Comparison of ENCODE assay signal across 27 mouse cellular contexts in genomic region chr14:68954577-68955460, GRCm38 (mm10).
DNase-seq lines count a peak whose midpoint lies in the region; ATAC-seq lines count a peak whose summit lies in the region.
"Had no signal": no experiment of that assay in that cellular context is flagged by ENCODE, and none has a peak within 500 bp of the region (broad histone marks: within the 10 kb centered on the region; RNA-seq: fewer than 3 reads in every experiment).

No protein-coding gene starts in this region.

- WGBS in heart, embryonic 12.5 days: 73% methylated on average over 9 of the region's 9 CpGs

- no peaks in the 10 kb centered on the region for H3K27me3 ChIP-seq in heart, embryonic 12.5 days (replicated peaks)
- H3K27me3 ChIP-seq: embryonic facial prominence, embryonic 12.5 days; hindbrain, embryonic 13.5 days; limb, embryonic 12.5 days; lung, embryonic 15.5 days; midbrain, embryonic 12.5 days had no signal

- H3K9me3 ChIP-seq in heart, embryonic 12.5 days (replicated peaks): no peaks in the 10 kb centered on the region
- H3K9me3 ChIP-seq: embryonic facial prominence, embryonic 12.5 days; heart, embryonic 10.5 days; hindbrain, embryonic 13.5 days; limb, embryonic 12.5 days; lung, embryonic 15.5 days; midbrain, embryonic 12.5 days had no signal

- peak; percentile 59 for DNase-seq in heart, adult 11 months
- peak; percentile 7 for DNase-seq in 416B (ENCODE audit: low read depth)
- peak; percentile 89 for DNase-seq in Muller cell, postnatal 12 days (ENCODE audit: inconsistent ontology term)
- DNase-seq in fat pad, adult 2 months (ENCODE audit: extremely low read depth, low read depth, low spot score): peak; percentile 19
- no peak for DNase-seq in thymus, postnatal 14 days
- no peak for DNase-seq in layer of hippocampus, postnatal 25 days (ENCODE audit: extremely low spot score in 1 of 2, low spot score in 1 of 2)
- DNase-seq: cerebellum, adult 9-11 months; embryo, embryonic 11 days; gastrocnemius, postnatal 10 days; heart, postnatal 36 days; kidney, adult 11 months; kidney, postnatal 25 days; right cerebral cortex, postnatal 4 days; thymus, adult 2 months; thymus, postnatal 4 days had no signal

- no peak overlapping the region for H3K27ac ChIP-seq in heart, embryonic 12.5 days (ENCODE audit: poor library complexity, severe bottlenecking)
- H3K27ac ChIP-seq: embryonic facial prominence, embryonic 12.5 days; heart, embryonic 10.5 days; hindbrain, embryonic 13.5 days; left cerebral cortex, adult 2 months; limb, embryonic 12.5 days; lung, embryonic 15.5 days; midbrain, embryonic 12.5 days; stomach, postnatal 0 days had no signal

- no peak overlapping the region for H3K4me3 ChIP-seq in heart, embryonic 12.5 days
- H3K4me3 ChIP-seq: embryonic facial prominence, embryonic 12.5 days; heart, embryonic 10.5 days; hindbrain, embryonic 13.5 days; left cerebral cortex, adult 2 months; limb, embryonic 12.5 days; lung, embryonic 15.5 days; midbrain, embryonic 12.5 days had no signal

- no peak overlapping the region for H3K4me2 ChIP-seq in heart, embryonic 12.5 days
- H3K4me2 ChIP-seq: embryonic facial prominence, embryonic 12.5 days; hindbrain, embryonic 13.5 days; limb, embryonic 12.5 days; lung, embryonic 15.5 days; midbrain, embryonic 12.5 days had no signal

- H3K4me1 ChIP-seq in heart, embryonic 12.5 days (replicated peaks): no peaks in the 10 kb centered on the region
- H3K4me1 ChIP-seq: embryonic facial prominence, embryonic 12.5 days; heart, embryonic 10.5 days; hindbrain, embryonic 13.5 days; limb, embryonic 12.5 days; lung, embryonic 15.5 days; midbrain, embryonic 12.5 days had no signal

- no peaks in the 10 kb centered on the region for H3K36me3 ChIP-seq in heart, embryonic 12.5 days
- H3K36me3 ChIP-seq: embryonic facial prominence, embryonic 12.5 days; heart, embryonic 10.5 days; hindbrain, embryonic 13.5 days; limb, embryonic 12.5 days; lung, embryonic 15.5 days; midbrain, embryonic 12.5 days had no signal

- no peak overlapping the region for H3K9ac ChIP-seq in heart, embryonic 12.5 days
- H3K9ac ChIP-seq: embryonic facial prominence, embryonic 12.5 days; hindbrain, embryonic 13.5 days; limb, embryonic 12.5 days; lung, embryonic 15.5 days; midbrain, embryonic 12.5 days had no signal

- no peak for ATAC-seq in heart, embryonic 12.5 days (ENCODE audit: insufficient number of reproducible peaks, low FRiP score)
- ATAC-seq: activated CD4-positive, CD25-positive, alpha-beta regulatory T cell, adult 4 months; forebrain, embryonic 16.5 days; inflammation-experienced regulatory T-cells, adult 6 months had no signal

Comparison
In these comparisons a context has a peak if more than half of its experiments do, and no peak if none do; other contexts are left out.
1. DNase-seq: peak in heart, adult 11 months (single experiment), 416B (single experiment), Muller cell, postnatal 12 days (single experiment) and fat pad, adult 2 months (single experiment); none in thymus, postnatal 14 days (single experiment) and layer of hippocampus, postnatal 25 days (0 of 2).